Mouse (Mus musculus): ENCODE measurements around the gene Nfix.
"Not testable (repeated sequence)": the region's sequence is repeated elsewhere in the genome, so short reads cannot be mapped to it uniquely, and the experiment has no call there.

Nfix gene

DNA sequence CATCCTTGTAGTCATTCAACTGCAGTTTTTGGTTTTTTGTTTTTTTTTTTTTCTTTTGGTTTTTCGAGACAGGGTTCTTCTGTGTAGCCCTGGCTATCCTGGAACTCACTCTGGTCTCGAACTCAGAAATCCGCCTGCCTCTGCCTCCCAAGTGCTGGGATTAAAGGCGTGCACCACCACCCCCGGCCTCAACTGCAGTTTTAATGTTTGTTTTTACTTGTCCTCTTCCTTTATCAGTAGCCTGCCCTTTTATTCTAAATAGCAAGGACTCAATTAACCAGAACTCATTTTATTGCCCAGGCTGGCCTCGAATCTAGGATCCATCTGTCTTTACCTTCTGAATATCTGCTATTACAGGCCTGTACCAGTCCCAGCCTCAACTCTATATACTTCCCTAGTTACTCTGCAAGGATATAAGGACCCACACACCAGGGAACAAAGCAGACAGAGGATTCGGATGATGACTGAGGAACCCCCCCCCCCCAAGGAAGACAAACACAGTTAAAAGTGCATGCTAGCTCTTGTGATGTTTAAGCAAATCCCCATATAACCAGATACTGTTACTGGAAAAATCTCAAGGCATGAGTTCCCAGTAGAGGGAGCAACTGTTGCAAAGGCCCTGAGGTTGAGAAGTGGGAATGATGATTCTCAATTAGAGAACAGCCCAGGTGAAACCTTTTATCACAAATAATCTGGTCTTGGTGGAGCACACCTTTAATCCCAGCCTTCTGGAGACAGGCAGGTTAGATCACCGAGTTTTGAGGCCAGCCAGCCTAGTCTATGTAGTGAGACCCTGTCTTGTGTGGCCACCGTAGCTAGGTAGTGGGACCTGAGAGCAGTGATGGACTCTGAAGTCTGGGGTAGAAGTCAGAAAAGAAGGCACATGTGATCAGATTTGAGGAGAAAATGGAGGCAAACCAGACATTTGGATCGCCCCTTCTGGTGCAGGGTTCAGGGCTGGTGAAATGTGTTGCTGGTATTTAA, 32.9 kb upstream of the Nfix start:
- DNase-seq (ENCODE audit: low spot score in 2 of 2): no peak

DNA sequence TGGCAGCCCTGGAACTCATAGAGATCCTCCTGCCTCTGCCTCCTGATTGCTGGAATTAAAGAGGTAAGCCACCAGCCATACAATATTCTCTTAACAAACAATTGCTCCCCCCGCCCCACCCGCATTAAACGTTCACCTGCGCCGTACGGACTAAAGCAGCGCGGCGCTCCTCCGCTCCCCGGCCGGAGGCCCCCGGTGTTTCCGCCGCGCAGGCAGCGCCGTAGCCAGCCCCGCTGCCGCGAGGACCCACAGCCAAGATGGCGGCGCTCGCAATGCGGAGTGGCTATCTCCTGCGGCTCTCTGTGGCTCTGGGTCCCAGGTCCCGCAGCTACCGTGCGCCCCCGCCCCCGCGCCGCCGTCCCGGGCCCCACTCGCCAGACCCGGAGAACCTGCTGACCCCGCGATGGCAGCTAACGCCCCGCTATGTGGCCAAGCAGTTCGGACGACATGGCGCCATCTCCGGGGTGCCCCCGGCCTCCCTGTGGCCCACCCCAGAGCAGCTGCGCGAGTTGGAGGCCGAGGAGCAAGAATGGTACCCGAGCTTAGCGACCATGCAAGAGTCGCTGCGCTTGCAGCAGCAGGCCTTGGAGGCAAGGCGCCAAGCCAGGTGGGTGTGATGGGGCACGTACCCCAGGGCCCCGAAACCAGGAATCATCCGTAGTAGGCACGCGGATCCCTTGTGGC, 32.0 kb upstream of the Nfix start:
- DNase-seq (ENCODE audit: low spot score in 2 of 2): peak; percentile 74 to 83

DNA sequence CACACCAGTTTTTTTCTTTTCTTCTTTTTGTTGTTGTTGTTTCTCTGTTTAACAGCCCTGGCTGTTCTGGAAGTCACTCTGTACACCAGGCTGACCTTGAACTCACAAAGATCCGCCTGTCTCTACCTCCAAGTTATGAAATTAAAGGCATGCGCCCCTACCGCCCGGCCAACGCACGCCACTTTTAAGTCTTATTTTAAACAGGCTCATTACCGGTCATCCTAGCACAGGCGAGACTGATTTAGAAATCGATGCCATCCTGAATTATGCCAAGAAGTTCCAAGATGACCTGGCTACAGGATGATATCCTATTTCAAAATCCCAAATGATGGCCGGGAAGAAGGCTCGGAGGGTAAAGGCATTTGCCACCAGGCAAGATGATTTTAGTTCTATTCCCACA, 31.3 kb upstream of the Nfix start, which contains the start of gene Gadd45gip1:
Gadd45gip1 (plus strand) TSS at position 33 of the 400 bp plus-strand sequence.
- DNase-seq (ENCODE audit: low spot score in 2 of 2): peak; percentile 49 to 58

DNA sequence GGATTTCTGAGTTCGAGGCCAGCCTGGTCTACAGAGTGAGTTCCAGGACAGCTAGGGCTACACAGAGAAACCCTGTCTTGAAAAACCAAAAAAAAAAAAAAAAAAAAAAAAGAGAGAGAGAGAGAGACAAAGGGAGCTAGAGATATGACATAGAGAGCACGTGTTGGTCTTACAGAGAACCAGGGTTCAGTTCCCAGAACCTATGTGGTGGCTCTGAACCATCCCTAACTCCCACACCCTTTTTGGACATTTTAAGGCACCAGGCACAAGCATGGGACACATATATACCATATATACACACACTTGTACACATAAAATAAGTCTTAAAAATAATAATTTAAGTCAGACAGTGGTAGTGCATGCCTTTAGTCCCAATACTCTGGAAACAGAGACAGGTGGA, 26.4 kb upstream of the Nfix start:
- not testable (repeated sequence) for DNase-seq (ENCODE audit: low spot score in 2 of 2)

DNA sequence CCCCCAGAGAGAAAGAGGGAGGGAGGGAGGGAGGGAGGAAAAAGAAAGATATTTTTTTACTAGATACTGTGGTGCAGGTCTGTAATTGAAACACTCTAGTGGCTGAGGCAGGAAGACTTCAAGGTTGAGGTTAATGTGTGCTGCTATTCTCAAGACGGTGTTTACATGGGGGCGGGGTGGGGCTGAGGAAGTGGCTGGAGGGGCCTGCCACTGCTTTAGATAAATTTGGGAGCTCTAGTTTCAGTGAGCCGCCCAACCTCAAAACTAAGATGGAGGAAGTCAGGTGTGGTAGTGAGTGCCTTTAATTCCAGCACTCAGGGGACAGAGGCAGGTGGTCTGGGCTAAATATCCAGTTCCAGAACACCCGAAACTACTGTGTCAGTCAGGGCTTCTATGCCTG, 25.5 kb upstream of the Nfix start:
- DNase-seq (ENCODE audit: low spot score in 2 of 2): no peak

GRCm38 (mm10) chr8:84823653-84824052, 23.5 kb upstream of the Nfix start:
- DNase-seq (ENCODE audit: low spot score in 2 of 2): no peak

- DNase-seq (ENCODE audit: low spot score in 2 of 2): no peak
Measured at GRCm38 (mm10) chr8:84822723-84823122, 22.6 kb upstream of the Nfix start, which contains the start of gene Dand5. TSS of gene Dand5 (minus strand) at chr8:84822823.

DNA sequence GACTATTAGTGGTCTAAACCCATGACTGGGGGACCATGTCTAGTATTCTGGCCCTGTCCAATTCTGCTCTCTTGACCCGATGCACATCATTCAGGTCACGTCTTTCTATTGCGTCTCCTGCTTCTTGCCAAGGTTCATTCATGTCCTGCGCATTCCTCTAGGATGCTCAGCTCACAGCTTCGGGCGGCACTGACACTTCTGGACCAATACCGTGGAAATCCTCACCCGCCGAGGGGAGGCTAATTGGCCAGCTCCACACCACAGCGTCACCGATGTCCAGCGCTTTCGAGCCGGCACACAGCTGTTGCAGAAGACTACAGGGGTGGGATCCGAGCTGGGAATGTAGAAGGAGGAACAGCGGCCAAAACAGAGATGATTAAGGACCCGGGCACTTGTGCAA, 16.0 kb upstream of the Nfix start:
- DNase-seq (ENCODE audit: low spot score in 2 of 2): no peak

DNA sequence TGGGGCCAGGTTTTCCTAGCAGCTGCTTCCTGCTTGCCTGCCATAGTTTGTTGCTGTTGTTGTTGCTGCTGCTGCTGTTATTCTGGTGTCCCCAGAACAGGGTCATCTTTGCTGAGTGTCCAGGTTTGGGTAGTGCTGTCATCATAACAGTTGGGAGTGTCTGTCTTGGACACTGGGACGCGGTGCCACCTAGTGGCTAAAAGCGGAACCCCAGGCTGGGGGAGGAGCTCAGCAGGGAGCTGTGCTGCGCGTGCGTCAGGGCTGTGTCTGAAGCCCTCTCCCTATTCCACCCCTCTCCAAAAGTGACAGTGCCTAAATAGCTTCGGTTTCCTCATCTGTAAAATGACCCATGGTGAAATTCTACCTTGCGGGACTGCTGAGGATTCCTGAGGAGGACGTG, 15.4 kb upstream of the Nfix start:
- DNase-seq (ENCODE audit: low spot score in 2 of 2): peak; percentile 91 to 95

DNA sequence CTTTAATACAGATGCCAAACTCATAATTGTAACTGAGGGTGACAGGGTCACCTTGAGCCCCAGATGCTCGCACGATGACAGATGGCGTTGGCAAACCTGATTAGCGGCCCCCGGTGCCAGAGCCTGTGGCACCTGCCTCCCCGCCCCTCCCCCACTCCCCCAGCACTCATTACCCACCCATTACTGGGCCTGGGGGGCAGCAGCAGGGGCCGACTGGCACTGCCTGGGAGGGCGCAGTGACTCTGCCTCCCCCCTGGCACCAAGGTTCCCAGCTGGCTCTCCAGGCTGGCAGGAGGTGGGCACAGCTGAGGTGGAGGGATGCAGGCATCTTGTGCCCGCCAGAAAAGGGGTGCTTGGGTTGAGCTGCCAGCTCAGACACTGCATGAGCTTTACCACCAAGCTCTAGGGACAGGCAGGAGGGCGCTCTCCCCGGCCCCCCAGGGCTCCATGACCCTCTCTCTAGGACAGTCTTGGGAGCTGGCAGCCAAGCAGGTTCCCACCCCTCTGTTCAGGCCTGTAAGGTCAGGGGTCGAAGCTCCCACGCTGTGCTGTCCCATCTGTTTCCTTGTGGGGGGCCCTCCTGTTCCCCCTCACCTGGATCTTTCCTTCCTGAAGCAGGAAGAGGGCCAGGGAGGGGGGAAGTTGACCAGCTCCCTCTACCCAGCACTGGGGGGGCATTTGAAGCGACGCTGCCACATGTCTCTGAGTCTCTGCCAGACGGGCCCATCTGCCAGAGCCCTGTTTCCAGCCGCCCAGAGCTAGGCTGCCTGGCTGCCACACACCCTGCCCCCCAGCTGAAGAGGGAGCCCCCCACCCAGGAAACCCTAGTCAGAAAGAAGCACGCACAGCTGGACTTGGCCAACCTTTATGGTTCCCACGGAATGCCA, 14.7 kb upstream of the Nfix start:
- no peak for DNase-seq (ENCODE audit: low spot score in 2 of 2)

- no peak for DNase-seq (ENCODE audit: low spot score in 2 of 2)
Measured at GRCm38 (mm10) chr8:84814240-84814554, 14.1 kb upstream of the Nfix start.

- no peak for DNase-seq (ENCODE audit: low spot score in 2 of 2)
Measured at GRCm38 (mm10) chr8:84813830-84814229, 13.7 kb upstream of the Nfix start.

- peak; percentile 64 to 83 for DNase-seq (ENCODE audit: low spot score in 2 of 2)
Measured at GRCm38 (mm10) chr8:84813059-84813458, 12.9 kb upstream of the Nfix start.

- no peak for DNase-seq (ENCODE audit: low spot score in 2 of 2)
Measured at GRCm38 (mm10) chr8:84811303-84811702, 11.2 kb upstream of the Nfix start.

DNA sequence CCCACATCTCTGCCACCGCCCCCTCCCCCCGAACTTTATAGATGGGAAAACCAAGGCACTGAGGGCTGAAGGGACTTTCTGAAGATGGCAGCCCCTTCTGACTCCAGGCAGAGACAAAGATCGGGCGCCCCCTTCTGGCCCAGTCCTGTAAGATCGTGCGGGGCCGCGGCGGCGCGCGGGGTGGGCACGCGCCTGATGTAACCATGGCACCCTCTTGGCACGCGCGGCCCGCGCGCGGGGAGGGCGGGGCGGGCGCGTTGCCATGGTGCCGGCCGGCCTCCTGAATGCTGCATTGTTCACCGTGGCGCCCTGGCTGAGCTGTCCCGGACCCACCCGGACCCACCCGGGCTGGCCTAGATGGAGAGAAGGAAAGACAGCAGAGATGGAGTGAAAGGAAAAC, 10.8 kb upstream of the Nfix start:
- peak; percentile 85 to 91 for DNase-seq (ENCODE audit: low spot score in 2 of 2)

DNA sequence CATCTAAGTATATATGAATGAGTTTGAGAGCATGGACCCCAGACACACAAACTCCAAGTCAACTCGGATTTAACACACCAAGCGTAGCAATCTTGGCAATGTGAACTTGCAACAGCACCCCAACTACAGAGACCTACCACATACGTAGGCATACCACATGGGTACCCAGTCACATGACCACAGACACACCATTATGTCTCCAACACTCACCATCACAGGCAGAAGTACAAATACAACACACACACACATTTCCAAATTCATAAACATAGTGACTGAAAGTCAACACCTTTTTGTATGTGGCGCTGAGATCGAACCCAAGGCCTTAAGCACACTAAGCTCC, 9.8 kb upstream of the Nfix start:
- DNase-seq (ENCODE audit: low spot score in 2 of 2): no peak

DNA sequence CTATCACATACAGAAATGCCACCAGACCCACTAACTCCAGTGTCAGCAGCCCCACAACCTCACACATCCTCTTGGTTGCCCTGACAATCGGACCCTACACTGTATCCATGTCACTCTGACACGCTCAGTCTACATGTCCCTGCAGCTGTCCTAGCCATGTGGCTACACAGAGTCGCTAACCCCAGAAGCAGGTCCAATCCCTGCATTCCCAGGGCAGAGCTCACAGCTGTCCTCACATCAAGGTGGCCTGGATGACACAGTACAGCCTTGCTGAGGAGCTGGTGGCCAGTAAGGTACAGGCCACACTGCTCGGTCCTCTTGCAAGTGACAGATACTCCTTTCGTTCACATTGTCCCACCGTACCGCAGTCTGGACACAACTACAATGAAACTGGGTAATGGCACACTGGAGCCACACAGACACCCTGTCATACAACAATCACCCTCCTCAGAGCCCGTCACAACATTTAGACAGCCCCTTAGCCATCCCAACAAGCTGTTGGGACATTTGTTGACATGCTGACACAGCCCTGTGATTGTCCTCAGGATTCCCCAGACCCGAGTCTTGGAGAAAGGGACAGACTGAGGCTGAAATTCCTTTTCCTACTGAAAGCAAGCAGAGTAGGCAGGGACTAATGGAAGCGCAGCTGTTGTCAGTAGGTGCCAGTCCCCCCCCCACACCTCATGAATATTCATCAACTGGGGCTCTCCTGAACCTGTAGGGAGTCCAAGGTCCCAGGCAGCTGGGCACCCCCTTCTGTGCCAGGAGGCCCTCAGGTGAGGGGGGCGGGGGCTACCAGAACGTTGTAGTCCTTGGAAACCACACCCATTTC, 9.2 kb upstream of the Nfix start:
- DNase-seq (ENCODE audit: low spot score in 2 of 2): no peak

GRCm38 (mm10) chr8:84806031-84806430, 5.9 kb upstream of the Nfix start:
- DNase-seq (ENCODE audit: low spot score in 2 of 2): no peak

DNA sequence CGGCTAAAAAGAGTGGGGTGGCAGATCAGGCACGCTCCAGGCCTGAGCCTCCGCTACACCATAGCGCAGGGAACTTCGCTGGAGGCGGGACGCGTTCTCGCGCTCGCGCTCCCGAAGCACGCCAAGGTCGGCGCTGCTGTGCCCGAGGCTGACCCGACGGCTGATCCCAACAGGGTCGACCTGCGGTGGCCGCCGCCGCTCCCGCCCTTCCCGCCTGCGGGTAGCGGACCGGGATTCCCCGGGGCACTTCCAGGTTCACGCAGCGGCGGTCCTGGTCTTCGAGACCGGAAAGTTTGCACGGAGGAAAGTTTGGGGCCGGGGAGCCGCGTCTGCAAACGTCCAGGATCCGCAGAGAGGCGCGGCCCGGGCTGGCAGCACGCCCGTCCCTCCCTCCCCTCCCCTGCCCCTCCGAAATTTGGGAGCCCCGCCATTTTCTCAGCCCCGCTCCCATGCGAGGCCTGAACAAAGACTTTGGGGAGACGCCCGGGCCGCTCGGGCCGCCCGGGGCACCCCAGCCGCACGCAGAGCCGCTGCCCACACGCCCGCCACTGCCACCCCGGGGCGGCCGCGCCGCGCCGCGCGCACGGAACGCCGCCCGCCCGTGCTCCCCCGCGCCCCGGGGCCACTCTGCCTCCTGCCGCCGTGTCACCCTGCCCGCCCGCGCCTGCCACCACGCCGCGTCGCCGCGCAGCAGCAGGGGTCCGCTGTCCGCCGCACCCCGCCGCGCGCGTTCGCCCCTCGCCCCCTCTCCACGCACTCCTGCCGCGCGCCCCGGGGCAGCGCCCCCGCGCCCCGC, 810 bp downstream of the Nfix start:
- peak in 1 of 2 experiments; percentile 69 for DNase-seq (ENCODE audit: low spot score in 2 of 2)

GRCm38 (mm10) chr8:84798446-84799135, 1.6 kb downstream of the Nfix start:
- DNase-seq (ENCODE audit: low spot score in 2 of 2): no peak
